Mouse (Mus musculus) hindbrain, embryonic 11.5 days (tissue): Measurements from ENCODE around the gene Fbxl21. TPM values are rescaled to one million over a fixed set of nuclear protein-coding genes. Genes with fewer than 3 reads are reported as not detected.

Source experiments
- ATAC-seq: fragments of 200-750 bp; cut with Nextera tagmentation; 2 replicates; pipeline ENCODE4 v1.8.0; 2017; ENCODE audit warnings: mild to moderate bottlenecking, moderate TSS enrichment, moderate library complexity; ENCODE audit not compliant: low FRiP score
- DNase-seq: peaks from one replicate; pipeline ENCODE4 v3.0.0-alpha.2; 2015; ENCODE audit warnings: low spot score
- H3K27ac ChIP-seq: fragments of 300-500 bp; sonication (generic); 2 replicates; pipeline ENCODE4 v1.5.1; 2014; ENCODE audit warnings: mild to moderate bottlenecking, low read depth, low read length
- H3K27me3 ChIP-seq: fragments of 300-500 bp; sonication (generic); 2 replicates; pipeline ENCODE4 v1.6.1; 2014; ENCODE audit warnings: mild to moderate bottlenecking, low read length, moderate library complexity, mixed read lengths; ENCODE audit not compliant: control insufficient read depth, insufficient read depth
- H3K36me3 ChIP-seq: fragments of 300-500 bp; sonication (generic); 2 replicates; pipeline ENCODE4 v1.6.1; 2014; ENCODE audit warnings: mild to moderate bottlenecking, low read length, moderate library complexity, mixed read lengths; ENCODE audit not compliant: control insufficient read depth, insufficient read depth
- H3K4me1 ChIP-seq: fragments of 300-500 bp; sonication (generic); replicated peaks from 2 replicates; pipeline ENCODE4 v1.6.1; 2014; ENCODE audit warnings: low read length, mixed read lengths; ENCODE audit not compliant: control insufficient read depth, insufficient read depth
- H3K4me2 ChIP-seq: fragments of 300-500 bp; sonication (generic); replicated peaks from 2 replicates; pipeline ENCODE4 v1.6.1; 2014; ENCODE audit warnings: mild to moderate bottlenecking, low read depth, low read length
- H3K4me3 ChIP-seq: fragments of 300-500 bp; sonication (generic); 2 replicates; pipeline ENCODE4 v1.5.1; 2014; ENCODE audit warnings: low read depth, low read length
- H3K9ac ChIP-seq: fragments of 300-500 bp; sonication (generic); 2 replicates; pipeline ENCODE4 v1.6.1; 2014; ENCODE audit warnings: low read depth, low read length
- H3K9me3 ChIP-seq: fragments of 300-500 bp; sonication (generic); 2 replicates; pipeline ENCODE4 v1.6.1; 2016; ENCODE audit warnings: low read length; ENCODE audit not compliant: control insufficient read depth
- WGBS: fragments of 180-500 bp; shearing (Covaris S2); extraction: QIAGEN DNeasy Blood & Tissue Kit; methylation state at CpG from one replicate; pipeline ENCODE4 v1.1.7; 2014; 5-methylcytosine and 5-hydroxymethylcytosine counted together
- polyA plus RNA-seq: library from polyadenylated mRNA; unstranded; fragments of >200 nt; fragmentation: Nextera tagmentation; extraction: Ambion mirVana; gene quantifications from 2 replicates; pipeline ENCODE4 v1.2.1, GENCODE M21; 2014

Fbxl21 gene
- polyA plus RNA-seq, 1 experiment from 2014 or later: 3.3 TPM

GRCm38 (mm10) chr13:56543805-56544204 lies 21.5 kb downstream of the Fbxl21 start:
- Histone ChIP-seq H3K4me1 (no peaks in the 10 kb centered on the region), H3K4me2 (no peak overlapping the region), H3K27ac (no peak overlapping the region), H3K9ac (no peak overlapping the region), H3K36me3 (no peaks in the 10 kb centered on the region), H3K27me3 (no peaks in the 10 kb centered on the region), H3K4me3 (no peak overlapping the region), H3K9me3 (no peaks in the 10 kb centered on the region)
- DNase-seq (no peak), ATAC-seq (no peak)
- 70% methylated on average over 9 of the region's 9 CpGs for WGBS

DNA sequence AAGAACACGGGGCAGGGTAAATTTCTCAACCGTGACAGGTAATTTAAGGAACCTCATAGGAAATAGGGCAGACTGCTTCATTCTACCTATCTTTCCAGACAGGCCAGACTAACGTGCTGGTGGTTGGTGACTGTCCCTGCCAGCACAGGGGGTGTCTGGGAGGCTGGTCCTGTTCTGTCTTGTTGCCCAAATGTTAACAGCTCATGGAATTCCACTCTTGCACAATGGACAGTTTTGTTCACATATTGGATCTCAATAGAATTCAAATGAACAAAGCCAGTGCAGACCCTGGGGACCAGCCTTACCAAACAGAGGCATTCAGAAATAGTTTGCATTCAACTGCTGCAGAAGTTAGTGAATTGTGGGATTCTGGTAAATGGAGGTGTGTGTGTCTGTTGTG lies 22.7 kb downstream of the Fbxl21 start:
- no peak for DNase-seq
- Histone ChIP-seq H3K9ac (no peak overlapping the region), H3K9me3 (no peaks in the 10 kb centered on the region), H3K36me3 (no peaks in the 10 kb centered on the region), H3K4me3 (no peak overlapping the region), H3K27me3 (no peaks in the 10 kb centered on the region), H3K4me2 (no peak overlapping the region), H3K4me1 (no peaks in the 10 kb centered on the region), H3K27ac (no peak overlapping the region)
- 67% methylated on average over 3 of the region's 3 CpGs for WGBS
- no peak for ATAC-seq

- 66% methylated on average over 9 of the region's 9 CpGs for WGBS
- Histone ChIP-seq H3K4me1 (no peaks in the 10 kb centered on the region), H3K36me3 (no peaks in the 10 kb centered on the region), H3K4me2 (no peak within 1 kb of the TSS), H3K9me3 (no peaks in the 10 kb centered on the region), H3K27ac (no peak within 1 kb of the TSS), H3K4me3 (no peak within 1 kb of the TSS), H3K9ac (no peak within 1 kb of the TSS), H3K27me3 (no peaks in the 10 kb centered on the region)
- DNase-seq (no peak), ATAC-seq (no peak)
Observed at GRCm38 (mm10) chr13:56548401-56548800, 26.1 kb downstream of the Fbxl21 start, which contains the start of gene Lect2. TSS of gene Lect2 (minus strand) at chr13:56548502.

- Histone ChIP-seq H3K27ac (no peak overlapping the region), H3K36me3 (no peaks in the 10 kb centered on the region), H3K4me1 (no peaks in the 10 kb centered on the region; the same call in 1 of the 2 replicates), H3K27me3 (no peaks in the 10 kb centered on the region), H3K9ac (no peak overlapping the region), H3K4me2 (no peak overlapping the region), H3K9me3 (no peaks in the 10 kb centered on the region), H3K4me3 (no peak overlapping the region)
- DNase-seq: no peak
- ATAC-seq: no peak
- WGBS: 74% methylated on average over 4 of the region's 4 CpGs
Observed at GRCm38 (mm10) chr13:56549364-56549763, 27.1 kb downstream of the Fbxl21 start.

DNA sequence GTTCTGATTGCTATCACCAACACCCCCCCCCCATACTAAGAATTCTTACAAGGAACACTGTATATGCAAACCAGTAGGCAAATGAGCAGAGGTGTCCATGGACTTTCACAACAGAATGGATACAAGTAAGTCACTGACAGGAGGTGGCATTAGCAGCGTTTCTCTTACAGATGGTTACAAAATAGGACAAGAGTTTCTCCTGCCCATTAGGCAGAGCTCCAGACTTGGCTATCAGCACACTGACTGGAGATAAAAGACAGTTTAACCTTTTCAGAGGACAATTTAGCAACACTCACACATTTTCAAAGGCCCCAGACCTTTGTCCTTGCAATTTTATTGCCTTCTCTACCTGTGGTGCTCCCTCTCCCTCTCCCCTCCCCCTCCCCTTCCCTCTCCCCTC lies 28.3 kb downstream of the Fbxl21 start:
- 48% methylated on average over 1 of the region's 1 CpGs for WGBS
- no peak for DNase-seq

GRCm38 (mm10) chr13:56551661-56552060 lies 29.4 kb downstream of the Fbxl21 start:
- H3K9me3 ChIP-seq: no peaks in the 10 kb centered on the region
- no peak overlapping the region for H3K27ac ChIP-seq
- H3K36me3 ChIP-seq: no peaks in the 10 kb centered on the region
- H3K4me2 ChIP-seq: no peak overlapping the region
- 82% methylated on average over 6 of the region's 6 CpGs for WGBS
- no peak for DNase-seq
- no peak overlapping the region for H3K4me3 ChIP-seq
- H3K9ac ChIP-seq: no peak overlapping the region
- no peaks in the 10 kb centered on the region for H3K27me3 ChIP-seq
- ATAC-seq: no peak
- H3K4me1 ChIP-seq: no peaks in the 10 kb centered on the region; the same call in 1 of the 2 replicates

More for the DNA sequence above, 28.3 kb downstream of the Fbxl21 start:
- H3K27ac ChIP-seq: no peak overlapping the region
- no peak for ATAC-seq
- H3K9ac ChIP-seq: no peak overlapping the region
- no peaks in the 10 kb centered on the region for H3K27me3 ChIP-seq
- H3K36me3 ChIP-seq: no peaks in the 10 kb centered on the region
- H3K4me1 ChIP-seq: no peaks in the 10 kb centered on the region; the same call in 1 of the 2 replicates
- no peak overlapping the region for H3K4me3 ChIP-seq
- no peak overlapping the region for H3K4me2 ChIP-seq
- no peaks in the 10 kb centered on the region for H3K9me3 ChIP-seq

DNA sequence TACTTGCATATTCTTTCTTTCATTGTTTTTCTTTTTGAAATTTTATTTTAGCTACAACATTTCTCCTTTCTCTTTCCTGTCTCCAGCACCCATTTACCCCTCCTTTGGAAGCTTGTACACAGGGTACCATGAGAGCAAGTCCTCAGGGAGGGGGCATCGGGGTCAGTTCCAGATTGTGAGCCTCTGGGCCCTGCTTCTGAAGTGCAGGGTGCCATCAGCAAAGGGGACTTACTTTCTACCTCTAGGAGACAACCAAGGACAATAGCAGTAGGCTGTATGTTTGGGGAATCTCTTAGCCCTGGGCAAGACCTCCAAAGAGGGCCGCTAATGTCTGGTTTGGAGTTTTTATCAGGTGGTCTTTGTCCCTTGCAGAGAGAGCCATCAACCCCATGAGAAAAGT lies 31.7 kb downstream of the Fbxl21 start:
- H3K9me3 ChIP-seq: no peaks in the 10 kb centered on the region
- no peak overlapping the region for H3K9ac ChIP-seq
- H3K4me1 ChIP-seq: no peaks in the 10 kb centered on the region; the same call in 1 of the 2 replicates
- H3K4me3 ChIP-seq: no peak overlapping the region
- no peak for DNase-seq
- no peak for ATAC-seq
- WGBS: 51% methylated on average over 2 of the region's 2 CpGs
- no peaks in the 10 kb centered on the region for H3K27me3 ChIP-seq
- no peak overlapping the region for H3K4me2 ChIP-seq
- H3K27ac ChIP-seq: no peak overlapping the region
- H3K36me3 ChIP-seq: no peaks in the 10 kb centered on the region

DNA sequence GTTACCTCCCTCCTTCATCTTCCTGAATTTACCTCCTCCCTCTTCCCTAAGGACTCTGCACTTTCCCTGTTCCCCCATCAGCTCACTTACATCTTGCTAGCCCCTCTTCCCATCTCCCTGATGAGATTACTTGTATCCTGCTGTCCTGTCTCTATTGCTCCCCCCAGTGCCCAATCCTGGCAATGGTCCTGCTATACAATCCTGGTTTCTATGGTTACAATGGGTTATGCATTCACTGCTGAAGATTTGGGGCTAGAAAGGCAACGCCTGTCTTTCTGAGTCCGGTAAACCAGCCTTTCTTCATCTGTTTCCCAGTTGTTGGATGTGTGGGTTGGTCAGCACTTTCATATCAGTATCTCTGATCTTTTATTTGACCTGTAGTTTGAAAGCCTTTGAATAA lies 32.1 kb downstream of the Fbxl21 start:
- Histone ChIP-seq H3K36me3 (no peaks in the 10 kb centered on the region), H3K4me2 (no peak overlapping the region), H3K27me3 (no peaks in the 10 kb centered on the region), H3K4me1 (peaks cover 2% of the 10 kb centered on the region), H3K27ac (no peak overlapping the region), H3K9ac (no peak overlapping the region), H3K4me3 (no peak overlapping the region), H3K9me3 (no peaks in the 10 kb centered on the region)
- ATAC-seq (peak; percentile 47; the same call in 1 of the 2 replicates), DNase-seq (peak; percentile 81)
- WGBS: 4% methylated on average over 2 of the region's 2 CpGs

GRCm38 (mm10) chr13:56555957-56556356 lies 33.7 kb downstream of the Fbxl21 start:
- no peak overlapping the region for H3K4me2 ChIP-seq
- DNase-seq (peak; percentile 55), ATAC-seq (no peak)
- no peak overlapping the region for H3K27ac ChIP-seq
- no peaks in the 10 kb centered on the region for H3K36me3 ChIP-seq
- H3K4me1 ChIP-seq: peaks cover 2% of the 10 kb centered on the region
- H3K27me3 ChIP-seq: no peaks in the 10 kb centered on the region
- WGBS: 10% methylated on average over 1 of the region's 1 CpGs
- no peaks in the 10 kb centered on the region for H3K9me3 ChIP-seq
- no peak overlapping the region for H3K9ac ChIP-seq
- no peak overlapping the region for H3K4me3 ChIP-seq
